Mouse (Mus musculus) frontal cortex, postnatal 10 days (tissue): ENCODE measurements around the gene Rpl27.
"Not testable (repeated sequence)": the region's sequence is repeated elsewhere in the genome, so short reads cannot be mapped to it uniquely, and the experiment has no call there.

Source experiments
- DNase-seq, 2 experiments: peaks; one replicate each; pipeline ENCODE4 v3.0.0; 2022; ENCODE audit warnings: low spot score in 2 of 2, mixed read lengths in 1 of 2

Rpl27 gene

GRCm38 (mm10) chr11:101468263-101468688 is 26.2 kb downstream of the Rpl27 start:
- no peak for DNase-seq

- DNase-seq: no peak
Measured at GRCm38 (mm10) chr11:101468731-101469130, 26.6 kb downstream of the Rpl27 start.

DNA sequence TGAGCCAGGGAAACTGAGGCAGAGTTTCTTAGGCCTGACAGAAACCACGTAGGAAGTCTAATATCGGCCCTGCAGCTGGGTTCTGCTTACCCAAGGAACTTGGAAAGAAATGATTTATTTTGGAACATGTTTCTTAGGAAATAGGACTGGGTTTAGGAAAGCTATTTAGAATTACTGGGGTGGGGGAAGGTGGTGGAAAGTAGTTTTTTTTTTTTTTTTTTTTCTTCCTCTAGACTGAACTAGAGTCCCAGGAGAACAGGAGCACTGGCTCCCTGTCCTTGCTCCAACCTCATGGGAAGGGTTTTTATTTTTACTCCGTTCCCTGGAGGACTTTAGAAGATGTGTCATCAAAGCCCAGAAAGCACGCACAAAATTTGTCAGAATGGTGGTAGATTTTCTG is 27.1 kb downstream of the Rpl27 start:
- no peak for DNase-seq

GRCm38 (mm10) chr11:101470206-101470605 is 28.1 kb downstream of the Rpl27 start:
- no peak for DNase-seq

DNA sequence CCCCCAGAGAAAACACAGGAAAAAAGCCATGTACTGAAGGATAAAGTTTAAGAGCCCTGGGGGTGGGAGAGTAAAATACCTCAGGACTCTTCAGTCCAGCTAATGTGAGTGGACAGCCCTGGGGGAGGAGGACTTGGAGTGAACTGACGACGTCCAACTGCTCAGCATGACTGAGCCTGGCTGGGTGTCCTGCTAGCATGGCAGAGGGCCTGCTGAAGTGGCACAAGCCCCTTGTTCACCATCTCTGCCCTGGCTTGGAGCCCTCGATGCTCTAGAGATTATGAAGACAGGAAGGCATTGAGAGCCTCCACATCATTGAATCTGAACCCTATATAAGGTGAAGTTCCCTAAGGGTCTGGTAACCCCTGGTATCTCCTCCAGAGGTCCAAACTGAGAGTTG is 29.8 kb downstream of the Rpl27 start:
- no peak for DNase-seq

- peak in 1 of 2 experiments; percentile 55 for DNase-seq
Measured at GRCm38 (mm10) chr11:101472336-101472735, 30.2 kb downstream of the Rpl27 start.

- not testable (repeated sequence) for DNase-seq
Measured at GRCm38 (mm10) chr11:101473686-101474085, 31.6 kb downstream of the Rpl27 start.

- no peak for DNase-seq
Measured at GRCm38 (mm10) chr11:101474298-101474697, 32.2 kb downstream of the Rpl27 start.

GRCm38 (mm10) chr11:101476361-101476760 is 34.3 kb downstream of the Rpl27 start:
- DNase-seq: not testable (repeated sequence)

GRCm38 (mm10) chr11:101477194-101477551 is 35.1 kb downstream of the Rpl27 start:
- no peak for DNase-seq

GRCm38 (mm10) chr11:101477552-101478211 is 35.6 kb downstream of the Rpl27 start:
- DNase-seq: no peak

DNA sequence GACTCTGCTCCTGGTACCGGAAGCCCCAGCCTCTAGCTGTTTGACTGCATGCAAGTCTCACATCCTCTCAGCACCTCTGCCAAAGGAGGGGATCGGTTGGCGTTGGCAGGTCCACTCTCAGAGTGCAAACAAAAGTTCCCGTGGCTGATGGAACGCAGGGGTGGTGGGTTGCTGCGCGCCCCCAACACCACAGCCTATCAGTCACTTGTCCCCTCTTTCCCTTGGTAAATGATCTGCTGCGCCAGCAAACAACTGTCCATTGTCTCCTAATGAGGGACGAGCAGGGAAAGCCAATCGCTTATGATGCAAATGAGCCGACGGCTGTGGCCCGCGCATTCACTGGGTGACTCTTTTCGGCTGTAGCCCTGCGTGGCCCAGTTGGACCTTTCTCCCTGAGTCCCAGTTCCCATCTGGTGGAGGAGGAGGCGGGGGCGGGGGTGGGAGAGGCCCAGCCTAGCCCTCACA is 37.1 kb downstream of the Rpl27 start:
- no peak for DNase-seq

GRCm38 (mm10) chr11:101480912-101481311 is 38.8 kb downstream of the Rpl27 start:
- no peak for DNase-seq

- DNase-seq: no peak
Measured at GRCm38 (mm10) chr11:101483804-101484203, 41.7 kb downstream of the Rpl27 start.

- no peak for DNase-seq
Measured at GRCm38 (mm10) chr11:101484245-101484644, 42.1 kb downstream of the Rpl27 start.

- no peak for DNase-seq
Measured at GRCm38 (mm10) chr11:101484814-101485213, 42.7 kb downstream of the Rpl27 start.

- DNase-seq: no peak
Measured at GRCm38 (mm10) chr11:101485509-101486028, 43.5 kb downstream of the Rpl27 start.

DNA sequence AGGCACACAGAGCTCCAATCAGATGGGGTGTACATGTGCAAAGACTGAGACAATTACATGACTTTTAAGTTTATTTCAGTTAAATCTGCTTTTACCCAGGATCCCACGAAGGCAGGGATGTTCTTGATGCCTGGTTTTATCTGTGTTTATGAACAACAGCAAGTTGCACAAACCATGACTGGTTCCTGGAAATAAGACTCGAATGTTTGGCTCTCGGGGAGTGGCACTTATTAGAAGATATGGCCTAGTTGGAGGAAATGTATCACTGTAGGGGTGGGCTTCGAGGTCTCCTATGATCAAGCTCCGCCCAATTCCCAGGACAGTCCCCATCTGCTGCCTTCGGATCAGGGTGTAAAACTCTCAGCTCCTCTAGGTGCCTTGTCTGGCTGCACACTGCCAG is 44.0 kb downstream of the Rpl27 start:
- DNase-seq: no peak
